Mouse (Mus musculus) adrenal gland, adult (tissue): ENCODE measurements around the gene Prex1.

Source experiments
- DNase-seq, 2 experiments: peaks; one replicate each; pipeline ENCODE4 v3.0.0; 2022 to 2023; ENCODE audit warnings: low spot score in 1 of 2; ENCODE audit not compliant: inconsistent age in 2 of 2

Gene Prex1

DNA sequence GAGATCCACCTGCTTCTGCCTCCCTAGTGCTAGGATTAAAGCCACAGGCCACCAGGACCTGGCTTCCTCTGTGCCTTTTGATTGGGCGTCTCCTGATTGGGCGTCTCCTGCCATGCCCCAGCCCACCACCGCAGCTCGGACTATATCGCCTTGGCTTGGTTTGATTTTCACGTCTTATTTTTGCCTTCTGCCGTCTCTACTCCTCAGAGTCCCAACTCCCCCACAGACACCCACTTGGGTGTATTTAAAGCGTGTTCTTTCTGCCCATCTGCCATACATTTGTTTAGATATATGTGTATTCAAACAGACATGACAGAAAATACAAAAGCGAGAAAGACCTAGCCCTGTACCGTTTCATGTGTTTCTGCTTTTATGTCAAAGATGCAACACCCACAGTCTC, 14.2 kb upstream of the Prex1 start:
- no peak for DNase-seq

DNA sequence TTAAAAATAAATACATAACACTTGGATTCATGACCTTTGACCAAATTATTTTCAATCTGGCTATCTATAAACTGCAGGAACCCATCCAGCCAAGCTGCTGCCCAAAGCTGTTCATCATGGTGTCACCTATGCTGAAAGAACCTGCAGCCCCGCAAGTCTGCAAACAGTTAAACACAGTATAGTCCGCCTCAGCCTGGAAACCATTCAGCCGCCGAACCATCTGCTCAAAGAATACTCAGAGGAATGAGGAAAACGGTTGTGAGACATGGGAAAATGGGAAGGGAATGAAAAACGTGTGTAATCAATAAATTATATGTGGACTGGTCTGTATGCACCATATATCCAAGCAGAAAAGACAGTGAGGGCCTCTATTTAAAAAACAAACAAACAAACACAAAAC, 13.3 kb upstream of the Prex1 start:
- no peak for DNase-seq

DNA sequence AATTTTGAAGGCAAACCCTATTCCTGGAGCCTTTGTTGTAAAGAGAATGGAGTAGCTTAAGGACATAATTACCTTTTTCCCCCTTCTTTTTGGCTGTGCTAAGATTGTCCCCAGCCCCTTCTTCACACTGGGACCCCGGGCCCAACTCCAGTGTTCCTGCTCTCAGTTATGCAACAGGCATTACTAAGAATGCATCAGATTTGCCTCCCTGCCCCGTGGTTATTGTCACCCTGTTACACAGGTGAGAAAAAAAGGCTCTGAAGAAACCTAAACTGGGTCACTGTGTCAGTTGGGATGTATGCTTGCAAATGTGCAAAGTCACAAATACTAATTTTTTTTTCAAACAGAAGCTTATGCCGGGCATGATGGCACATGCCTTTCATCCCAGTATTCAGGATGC, 6.8 kb upstream of the Prex1 start:
- DNase-seq, result no peak

DNA sequence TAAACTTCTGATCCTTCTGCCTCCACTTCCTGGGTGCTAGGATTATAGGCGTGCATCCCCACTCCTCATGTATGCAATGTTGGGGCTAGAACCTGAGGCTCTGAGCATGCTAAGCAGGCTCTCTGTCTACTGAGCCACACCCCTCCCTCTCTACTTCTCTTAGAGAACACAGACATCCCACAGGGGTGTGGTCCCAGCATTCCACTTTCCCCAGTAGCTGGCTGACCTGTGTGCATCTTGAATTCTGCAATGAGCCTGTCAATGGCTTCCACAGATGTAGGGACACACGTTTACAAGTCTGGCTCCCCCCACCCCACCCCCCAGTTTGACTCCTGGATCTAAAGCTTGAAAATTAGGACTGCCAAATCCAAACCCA, 6.3 kb upstream of the Prex1 start:
- no peak for DNase-seq

DNA sequence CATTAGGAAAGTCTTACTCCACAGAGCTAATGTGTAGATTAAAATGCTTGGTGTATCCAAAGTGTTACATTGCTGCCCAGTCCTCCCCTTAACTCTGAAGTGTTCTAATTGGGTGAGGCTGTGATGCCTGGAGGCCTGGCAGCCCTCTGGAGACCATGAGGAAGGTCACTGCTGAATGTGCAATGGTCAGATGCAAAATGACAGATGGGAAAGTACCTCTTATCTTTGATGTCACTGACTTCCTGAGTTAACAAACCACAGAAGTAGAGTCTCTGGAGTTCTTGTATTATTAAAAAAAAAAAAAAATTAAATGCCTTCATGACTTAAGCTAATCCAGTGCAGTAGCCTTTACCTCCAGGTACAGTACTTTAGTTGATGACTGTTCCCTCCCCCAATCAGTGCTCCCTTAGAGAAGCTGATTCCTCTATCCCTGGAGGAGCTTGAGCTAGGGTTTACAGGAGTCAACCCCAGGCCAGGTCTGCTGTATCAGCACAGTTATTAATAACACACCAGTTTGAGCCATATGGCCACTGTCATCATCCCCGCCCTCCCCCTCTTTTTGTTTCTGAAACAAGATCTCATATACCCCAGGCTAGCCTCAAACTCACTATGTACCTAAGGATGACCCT, 5.8 kb upstream of the Prex1 start:
- DNase-seq, result no peak

DNA sequence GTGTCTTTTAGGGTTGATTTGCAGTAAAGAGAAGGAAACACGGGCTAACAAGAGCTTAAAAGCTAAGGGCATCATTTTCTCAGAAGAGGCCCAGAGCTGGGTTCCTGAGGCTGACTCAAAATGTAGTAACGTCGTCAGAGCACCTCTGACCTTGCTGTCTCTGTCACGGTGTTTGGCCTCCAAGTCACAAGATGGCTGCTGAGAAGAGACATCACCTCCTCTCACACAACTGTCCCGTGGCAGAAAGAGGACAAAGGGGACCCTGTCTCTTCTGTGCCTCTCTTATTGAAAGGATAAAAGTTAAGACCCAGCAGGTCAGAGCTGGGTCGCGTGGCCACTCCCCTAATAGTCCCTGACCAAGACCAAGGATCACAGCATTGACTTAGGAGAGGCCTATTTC, 2.4 kb upstream of the Prex1 start:
- peak in 1 of 2 experiments; percentile 65 for DNase-seq

DNA sequence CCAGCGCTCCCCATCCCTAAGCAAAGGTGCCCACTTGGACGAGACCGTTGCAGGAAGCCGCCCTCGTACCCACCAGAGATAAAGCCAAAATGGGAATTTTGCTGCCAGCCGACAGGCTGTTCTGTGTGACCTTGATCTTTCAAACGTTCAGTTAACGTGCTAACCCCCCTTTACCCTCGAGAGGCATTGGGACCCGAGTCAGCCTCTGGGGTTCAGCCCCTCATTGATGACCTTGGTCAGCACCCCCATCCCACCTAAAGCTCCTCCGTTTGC, 731 bp upstream of the Prex1 start:
- DNase-seq, result no peak

DNA sequence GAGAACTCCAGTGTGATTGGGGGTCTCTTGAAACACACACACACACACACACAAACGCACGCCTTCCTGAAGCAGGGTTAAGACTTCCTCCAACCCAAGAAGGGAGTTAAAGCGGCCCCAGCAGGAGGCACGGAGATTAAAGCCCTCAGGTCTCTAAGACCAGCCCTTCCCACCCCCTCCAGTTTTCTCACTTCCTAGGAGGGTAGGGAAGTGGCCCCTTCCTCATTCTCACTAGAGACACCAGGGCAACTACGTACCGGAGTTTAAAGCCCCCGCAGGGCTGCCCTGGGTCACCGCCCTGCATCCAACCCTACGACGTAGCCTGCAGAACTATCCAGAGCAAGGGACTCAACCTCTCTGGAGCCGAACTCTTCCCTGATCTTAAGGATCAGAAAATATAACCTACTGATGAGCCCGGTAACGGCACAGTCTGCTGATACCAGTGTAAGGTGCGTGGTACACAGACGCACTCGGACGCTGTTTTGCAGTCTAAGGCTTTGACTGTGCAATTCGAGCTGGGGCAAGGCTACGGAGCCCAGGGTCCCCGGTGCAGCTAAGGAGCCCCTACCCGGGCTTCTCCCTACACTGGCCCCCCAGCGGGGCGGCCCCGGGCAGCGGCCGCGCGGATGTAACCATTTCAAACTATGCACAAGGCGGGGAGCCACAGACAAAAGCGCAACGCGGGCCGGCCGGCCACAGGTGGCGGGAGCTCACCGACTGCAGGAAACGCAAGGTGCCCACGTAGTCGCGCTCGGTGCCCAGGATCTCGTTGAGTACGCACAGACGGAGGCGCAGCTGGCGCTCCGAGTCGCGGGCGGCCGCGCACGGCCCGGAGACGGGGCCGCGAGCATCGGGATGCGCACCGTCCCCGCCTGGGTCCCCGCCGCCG, 587 bp downstream of the Prex1 start:
- DNase-seq, result peak in 1 of 2 experiments; percentile 27

DNA sequence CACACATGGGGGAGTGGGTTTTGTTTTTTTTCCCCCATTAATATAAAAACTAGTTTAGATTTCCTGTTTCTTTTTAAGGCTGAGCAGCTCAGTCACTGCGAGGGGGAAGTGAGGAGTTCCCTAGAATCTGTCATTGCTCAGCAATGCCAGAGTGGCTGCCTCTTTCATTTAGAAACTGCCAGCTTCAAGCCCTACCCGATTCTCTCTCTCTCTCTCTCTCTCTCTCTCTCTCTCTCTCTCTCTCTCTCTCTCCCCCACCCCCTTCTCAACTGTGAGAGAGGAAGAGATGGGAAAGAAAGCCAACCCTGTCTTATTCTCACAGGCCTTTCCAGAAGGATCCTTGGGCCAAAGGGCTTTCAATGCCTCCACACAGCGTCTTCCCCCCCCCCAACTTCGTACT, 1.3 kb downstream of the Prex1 start:
- DNase-seq, result no peak

DNA sequence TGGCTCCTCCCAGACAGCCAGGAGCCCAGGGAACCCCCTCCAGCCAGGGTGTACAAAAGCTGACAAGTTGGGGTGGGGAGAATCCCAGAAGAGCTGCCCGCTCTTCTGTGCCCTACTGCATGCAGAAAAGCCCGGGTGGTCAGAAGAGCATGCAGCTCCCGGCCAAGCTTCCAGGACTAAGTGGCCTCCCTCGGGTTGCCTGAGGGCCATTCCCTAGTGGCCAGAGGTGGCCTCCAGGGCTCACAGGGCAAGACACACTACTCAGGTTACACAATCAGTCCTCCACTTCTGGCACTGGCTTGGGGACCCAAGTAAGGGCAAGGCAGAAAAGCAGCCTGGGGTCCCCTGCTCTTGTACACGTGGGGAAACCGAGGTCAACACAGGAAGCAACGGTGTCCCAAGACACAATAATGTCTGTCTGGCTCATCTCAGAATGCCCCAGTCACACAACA, 1.9 kb downstream of the Prex1 start:
- peak in 1 of 2 experiments; percentile 57 for DNase-seq

DNA sequence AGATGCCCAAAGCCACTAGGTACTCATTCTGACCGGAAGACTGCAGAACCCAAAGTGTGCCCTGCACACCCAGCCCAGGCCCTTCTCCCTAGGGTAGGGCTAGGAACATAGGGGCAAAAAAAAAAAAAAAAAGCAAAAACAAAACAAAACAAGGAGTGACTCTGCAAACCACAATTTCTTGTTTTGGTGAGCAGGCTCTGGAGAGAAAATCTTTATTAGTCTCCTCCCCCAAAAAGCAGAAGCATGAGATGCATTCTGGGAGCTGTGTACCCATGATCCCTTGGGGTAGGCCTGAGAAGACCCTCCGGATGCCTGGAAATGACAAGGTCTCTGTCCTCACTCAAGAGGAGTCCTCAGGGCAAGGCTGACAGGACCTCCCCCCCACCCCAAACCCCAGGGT, 3.7 kb downstream of the Prex1 start:
- no peak for DNase-seq

DNA sequence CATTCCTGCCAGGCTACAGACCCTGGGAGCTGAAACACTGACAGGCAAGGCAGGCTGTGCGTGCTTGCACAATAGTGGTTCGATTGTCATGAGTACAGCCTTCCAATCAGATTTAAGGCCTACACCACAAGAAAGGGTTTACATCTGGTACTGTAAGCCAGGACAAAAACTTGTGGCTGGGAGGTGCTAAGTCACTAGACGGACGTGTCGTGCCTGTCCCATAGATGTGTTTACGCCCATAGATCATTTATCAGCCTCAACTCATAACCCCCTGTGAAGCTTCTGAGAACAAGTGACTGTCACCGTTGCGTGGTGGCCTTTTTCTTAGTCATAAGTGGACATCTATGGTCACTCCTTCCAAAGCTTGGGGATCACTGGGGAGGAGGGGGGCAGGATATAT, 5.3 kb downstream of the Prex1 start:
- DNase-seq, result no peak

DNA sequence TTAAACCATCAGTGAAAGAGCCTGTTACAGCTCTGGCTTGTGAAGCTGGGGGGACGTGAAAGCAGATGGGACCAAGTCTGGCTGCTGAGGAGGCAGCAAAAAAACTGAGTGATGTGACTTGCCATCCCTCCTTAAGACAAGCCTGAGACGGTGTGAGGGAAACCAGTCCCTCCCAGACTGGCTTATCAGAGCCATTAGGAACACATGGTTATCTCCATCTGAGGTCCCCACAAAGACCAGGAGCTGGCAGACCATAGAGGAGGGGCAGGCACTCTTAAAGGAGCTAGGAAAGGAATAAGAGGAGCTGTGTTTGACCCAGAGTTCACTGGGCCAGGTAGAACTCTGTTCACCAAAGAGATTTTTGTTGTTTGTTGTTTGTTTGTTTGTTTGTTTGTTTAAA, 7.1 kb downstream of the Prex1 start:
- DNase-seq, result no peak

DNA sequence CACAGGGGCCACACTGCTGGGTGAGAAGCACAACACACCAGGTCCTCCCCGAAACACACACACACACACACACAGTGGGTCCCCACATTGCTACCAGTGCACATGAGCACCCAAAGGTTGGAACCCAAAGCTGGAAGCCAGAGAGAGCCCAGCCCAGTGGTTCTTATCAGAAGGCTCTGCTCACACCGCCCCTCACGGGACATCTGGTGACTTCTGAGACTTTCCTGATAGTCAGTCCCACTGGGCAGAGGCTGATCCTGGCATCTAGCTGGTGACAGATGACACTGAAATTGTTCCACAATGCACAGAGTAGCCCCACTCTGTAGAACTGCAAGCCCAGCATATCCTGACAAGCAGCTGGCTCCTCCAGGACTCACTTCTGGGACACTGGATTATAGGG, 10.1 kb downstream of the Prex1 start:
- no peak for DNase-seq

DNA sequence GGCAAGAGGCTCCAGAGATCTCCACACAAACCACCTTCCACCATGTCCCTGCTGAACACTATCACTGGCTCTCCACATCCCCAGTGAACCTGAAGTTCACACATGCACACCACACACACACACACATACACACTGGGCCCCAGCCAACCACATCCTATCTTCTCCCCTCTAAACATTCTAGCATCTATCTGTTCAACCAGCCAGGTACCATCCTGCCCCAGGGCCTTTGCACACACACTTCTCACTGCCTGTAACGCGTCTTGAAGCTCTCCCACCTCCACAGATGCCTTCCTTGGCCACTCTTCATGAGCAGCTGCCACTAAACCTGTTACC, 11.6 kb downstream of the Prex1 start:
- DNase-seq, result no peak

DNA sequence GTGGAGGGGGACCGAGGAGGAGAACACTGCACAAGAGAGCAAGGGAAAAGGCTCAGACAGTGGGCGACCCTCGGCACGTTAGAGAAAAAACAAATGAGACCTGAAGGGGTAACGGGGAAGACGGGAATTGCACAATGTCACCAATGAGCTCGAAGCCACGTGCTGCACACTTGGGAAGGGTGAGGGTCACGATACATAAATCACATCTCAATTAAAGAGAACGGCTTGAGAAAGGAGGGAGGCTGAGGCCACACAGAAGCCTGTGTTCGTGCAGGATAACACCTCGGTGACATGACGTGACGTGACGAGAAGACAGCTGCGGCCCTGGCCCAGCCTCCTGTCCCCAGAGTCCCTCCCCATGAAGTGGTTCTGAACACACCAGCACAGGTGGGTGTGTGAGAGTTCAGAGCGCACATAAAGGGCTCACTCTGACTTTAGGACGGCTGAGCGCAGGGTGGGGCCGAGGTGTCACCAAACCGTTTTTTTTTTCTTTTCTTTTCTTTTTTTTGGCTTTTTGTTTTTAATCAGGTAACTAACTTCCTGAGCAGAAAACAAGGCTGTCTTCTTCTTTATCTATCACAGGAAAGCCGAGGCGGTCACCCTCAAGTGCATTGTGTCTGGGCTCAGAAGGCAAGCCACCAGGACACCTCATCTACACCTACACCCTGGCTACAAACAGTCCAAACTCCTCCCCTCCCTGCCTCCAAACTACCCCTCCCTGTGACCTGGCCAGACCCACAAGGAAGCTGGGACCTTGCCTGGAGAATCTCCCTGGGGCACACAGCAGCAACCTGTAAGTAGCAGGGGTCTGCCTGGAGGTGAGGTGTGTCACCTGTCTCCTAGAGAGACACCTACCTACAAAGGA, 12.2 kb downstream of the Prex1 start:
- no peak for DNase-seq

DNA sequence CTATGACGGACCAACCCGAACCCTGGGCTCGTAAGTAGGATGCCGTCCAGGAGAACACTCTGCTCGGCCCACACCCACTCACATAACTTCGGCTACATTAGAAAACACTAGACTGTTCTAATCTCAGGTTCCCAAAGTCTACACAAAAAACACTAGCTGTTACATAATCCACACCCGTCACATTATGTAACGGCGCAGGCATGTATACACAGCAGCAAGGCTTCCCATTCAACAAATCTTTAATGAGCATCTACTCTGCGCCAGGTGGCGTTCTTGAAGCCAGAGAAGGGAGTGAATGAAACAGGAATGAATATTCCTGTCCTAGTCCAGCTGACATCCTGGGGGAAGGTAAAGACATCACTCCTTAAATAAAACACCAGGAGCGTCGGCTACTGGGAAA, 12.9 kb downstream of the Prex1 start:
- no peak for DNase-seq

DNA sequence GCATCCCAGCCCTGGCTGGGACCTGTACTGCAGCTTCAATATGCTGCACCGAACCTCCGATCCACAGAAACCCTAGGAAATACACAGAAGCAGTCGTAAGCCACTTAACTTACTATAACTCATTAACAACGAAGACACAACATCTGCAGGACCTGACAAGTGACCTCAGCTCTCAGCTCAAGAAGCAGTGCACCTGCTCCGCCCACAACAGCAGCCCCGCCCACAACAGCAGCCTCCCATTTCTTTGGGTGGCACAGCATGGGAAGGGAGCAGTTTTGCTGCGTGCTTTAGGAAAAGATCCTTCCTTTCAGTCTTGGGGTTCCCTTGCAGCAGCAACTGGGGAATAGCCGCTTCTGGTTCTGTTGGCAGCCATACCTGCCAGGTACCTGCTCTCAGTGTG, 13.5 kb downstream of the Prex1 start:
- DNase-seq, result no peak

DNA sequence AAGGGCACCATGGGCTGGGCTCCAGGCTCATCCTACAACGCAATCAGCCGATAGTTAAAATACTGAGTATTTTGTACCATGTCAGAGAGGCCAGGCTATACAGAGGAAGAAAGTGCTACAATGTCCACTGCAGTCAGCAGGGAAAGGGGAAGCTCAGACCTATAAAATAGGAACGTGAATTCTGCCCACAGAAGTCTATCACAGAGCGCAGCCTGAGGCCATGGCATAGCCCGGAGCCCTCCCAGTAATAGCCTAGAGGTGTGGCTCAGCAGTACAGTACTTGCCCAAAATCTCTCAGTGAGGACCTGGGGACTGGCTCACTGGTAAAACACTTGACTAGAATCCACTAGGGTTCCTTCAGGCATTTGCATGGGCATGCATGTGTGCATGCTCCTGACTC, 14.1 kb downstream of the Prex1 start:
- no peak for DNase-seq

DNA sequence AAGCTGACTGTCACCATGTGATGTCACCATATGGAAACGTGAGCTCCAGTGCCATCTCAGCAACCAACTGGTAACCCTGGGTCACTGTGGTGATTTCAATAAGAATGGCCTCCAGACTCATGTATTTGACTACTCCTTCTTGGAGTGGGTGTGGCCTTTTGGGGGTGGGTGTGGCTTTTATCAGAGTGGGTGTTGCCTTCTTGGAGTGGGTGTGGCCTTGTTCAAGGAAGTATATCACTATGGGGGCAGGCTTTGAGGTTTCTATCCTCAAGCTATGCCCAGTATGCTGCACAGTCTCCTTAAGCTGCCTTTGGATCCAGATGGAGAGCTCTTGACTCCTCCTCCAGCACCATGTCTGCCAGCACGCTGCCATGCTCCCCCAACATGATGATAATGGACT, 19.0 kb downstream of the Prex1 start:
- no peak for DNase-seq

DNA sequence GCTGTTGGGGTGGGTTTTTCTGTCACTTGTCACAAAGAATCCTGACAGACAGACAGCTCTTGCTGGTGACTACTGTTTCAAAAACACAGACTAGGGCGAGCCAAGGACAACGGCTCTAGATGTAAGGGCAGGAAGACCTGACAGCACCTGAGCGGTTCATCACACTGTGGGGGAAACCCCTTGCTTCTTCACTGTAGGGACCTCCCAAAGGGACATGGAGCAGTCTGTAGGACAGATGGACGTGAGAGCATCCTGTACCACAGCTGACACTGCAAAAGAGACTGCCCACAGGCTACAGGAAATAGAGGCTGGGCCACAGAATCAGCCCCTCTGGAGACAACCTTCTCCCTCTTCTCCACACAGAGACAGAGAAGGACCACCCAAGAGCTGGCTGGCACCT, 20.2 kb downstream of the Prex1 start:
- no peak for DNase-seq
